Mouse (Mus musculus) v-Abl transformed pro-B cells (cell line): ENCODE measurements around the gene Srek1ip1.

Source experiments
- in situ Hi-C, 2 experiments: fragments of 400-800 bp; cut with MboI; formaldehyde crosslinking; loops; one replicate each; pipeline ENCODE4 v1.15.1; 2025; ENCODE audit not compliant: unreplicated experiment in 2 of 2

Srek1ip1 gene

DNA sequence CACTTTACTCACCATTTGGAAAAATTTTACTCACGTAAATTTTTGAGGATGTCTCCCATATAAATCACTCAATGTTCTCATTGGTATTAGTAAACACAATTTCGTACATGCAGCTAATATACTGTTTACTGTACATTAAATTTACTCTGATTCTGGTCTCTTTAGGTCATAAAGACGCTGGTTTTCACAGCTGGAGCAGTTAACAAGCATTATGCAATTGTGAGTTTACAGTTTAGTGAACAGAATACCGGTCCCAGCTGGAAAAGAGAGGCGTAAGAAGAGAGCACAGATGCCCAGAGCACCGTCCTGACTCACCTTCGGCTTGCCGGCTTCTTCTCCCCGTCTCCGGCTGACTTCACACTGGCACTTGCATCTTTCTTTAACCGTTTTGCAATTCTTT is at the start of gene Srek1ip1:
TSS of gene Srek1ip1 (plus strand) at position 301 of the 400 bp plus-strand sequence.
- in situ Hi-C loops = loop anchor here in 1 of 2 experiments (25.0 kb wide), 1 partner anchor 655 kb away; no protein-coding TSS in a partner anchor

DNA sequence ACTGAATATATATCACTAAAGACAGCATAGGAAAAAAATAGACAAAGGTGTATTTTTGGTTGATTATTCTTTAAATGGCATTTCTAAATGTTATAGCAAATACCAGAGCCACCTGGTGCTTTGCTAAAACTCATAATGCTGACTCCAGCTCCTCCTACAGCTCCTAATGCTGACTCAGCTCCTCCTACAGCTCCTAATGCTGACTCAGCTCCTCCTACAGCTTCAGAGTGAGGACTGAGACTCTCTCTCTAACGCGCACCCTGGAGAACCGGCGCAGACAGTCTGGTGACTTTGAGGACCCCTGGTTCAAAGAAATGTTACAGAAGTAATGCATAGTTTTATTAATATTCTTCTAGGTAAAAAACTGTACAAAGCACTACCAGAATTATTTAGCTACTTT is 49.4 kb upstream of the Srek1ip1 start:
- in situ Hi-C loops = no loop called here

DNA sequence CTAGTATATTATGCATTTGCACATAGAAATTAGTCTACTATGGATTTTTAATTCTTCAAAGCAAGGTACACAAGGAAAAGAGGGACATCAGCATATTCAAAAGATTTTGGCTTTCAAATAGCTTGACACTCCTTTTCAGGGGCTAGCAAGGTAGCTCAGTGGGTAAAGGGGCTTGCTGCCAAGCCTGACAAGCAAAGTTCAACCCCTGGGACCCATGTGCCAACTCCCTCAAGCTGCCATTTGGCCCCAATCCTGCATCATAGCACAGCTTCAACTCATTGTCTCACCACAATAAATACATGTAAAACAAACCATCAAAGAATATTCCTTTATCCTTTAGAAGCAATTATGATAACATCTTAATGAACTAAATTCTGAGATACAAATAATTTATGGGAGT is 45.3 kb upstream of the Srek1ip1 start:
- in situ Hi-C loops = no loop called here

DNA sequence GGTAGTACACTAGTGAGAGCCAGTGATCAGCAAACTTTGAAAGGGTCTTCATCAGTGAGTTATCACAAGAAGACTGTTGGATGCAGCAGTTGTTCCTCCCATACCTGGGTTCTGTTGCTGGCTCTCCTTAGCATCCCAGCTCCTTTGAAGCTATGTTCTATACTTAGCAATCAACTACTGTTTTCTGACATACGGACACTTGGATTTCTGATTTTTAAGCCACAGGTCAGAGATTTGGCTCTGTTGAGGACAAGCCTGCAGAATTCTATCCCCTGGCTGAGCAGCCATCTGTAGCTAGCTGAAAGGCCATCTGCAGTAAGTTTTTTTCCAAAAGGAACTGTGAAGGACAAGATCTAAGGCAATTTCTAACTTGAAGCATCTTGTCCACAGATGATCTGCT is 32.9 kb upstream of the Srek1ip1 start:
- in situ Hi-C loops = no loop called here

DNA sequence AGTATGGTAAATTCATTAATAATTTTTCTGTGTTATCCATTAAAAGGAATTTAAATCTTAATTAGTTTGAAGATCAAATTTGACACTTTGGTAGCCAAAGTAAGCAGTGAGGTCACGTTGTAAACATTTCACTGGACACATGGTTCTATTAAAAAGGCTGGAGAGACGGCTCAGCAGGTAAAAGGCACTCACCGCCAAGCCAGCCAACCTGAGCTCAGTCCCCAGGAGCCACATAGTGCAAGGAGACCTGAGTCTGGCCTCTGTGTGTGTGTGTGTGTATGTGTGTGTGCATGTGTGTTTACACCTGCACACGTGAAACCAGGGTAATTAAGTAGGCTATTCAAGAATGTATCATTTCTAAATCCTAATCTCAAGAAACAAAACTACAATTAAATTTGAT is 29.9 kb upstream of the Srek1ip1 start:
- in situ Hi-C loops = no loop called here

DNA sequence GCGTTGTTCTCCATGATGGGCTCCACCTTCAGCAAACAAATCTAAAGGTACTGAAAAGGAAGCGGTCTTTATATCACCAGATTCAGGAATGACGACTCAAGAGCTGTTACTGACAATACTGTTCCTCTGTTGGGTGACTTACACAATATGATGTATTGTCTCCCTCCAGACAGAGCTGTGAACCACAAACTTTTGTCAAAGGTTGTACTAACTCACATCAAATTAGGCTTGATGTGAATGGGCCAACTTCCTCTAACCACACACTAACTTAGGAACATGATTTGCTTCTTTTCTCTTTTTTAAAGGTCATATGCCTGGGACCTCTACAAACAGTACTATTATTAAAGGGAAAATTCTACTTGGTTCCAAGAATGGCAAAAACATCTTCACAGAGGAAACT is 29.1 kb upstream of the Srek1ip1 start:
- in situ Hi-C loops = no loop called here

DNA sequence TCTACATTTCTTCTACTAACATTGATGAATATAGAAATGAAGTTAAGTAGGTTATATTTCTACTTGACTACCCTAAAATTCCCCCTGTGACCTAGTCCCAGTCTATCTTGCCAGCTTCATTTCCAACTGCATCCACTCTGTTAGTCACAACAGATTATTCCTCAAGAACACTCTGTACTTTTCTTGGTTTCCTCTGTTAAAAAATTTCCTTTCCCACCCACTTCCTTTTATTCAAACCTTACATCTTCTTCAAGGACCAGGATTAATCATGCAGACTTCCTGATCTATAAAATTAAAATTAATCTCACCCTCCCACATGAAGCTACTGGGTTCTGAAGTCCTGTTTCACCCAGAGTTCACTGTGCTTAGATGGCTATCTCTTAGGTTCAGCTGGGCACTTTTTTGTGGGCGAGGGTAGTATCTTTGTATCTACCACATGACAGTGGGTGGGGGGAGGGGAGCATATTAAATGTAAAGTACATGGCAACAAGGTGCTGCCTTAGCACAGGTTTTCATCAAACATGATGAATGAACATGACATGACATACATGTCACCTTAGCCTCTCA is 13.1 kb upstream of the Srek1ip1 start:
- in situ Hi-C loops = loop anchor here in 1 of 2 experiments (25.0 kb wide), 1 partner anchor 642 kb away; no protein-coding TSS in a partner anchor

DNA sequence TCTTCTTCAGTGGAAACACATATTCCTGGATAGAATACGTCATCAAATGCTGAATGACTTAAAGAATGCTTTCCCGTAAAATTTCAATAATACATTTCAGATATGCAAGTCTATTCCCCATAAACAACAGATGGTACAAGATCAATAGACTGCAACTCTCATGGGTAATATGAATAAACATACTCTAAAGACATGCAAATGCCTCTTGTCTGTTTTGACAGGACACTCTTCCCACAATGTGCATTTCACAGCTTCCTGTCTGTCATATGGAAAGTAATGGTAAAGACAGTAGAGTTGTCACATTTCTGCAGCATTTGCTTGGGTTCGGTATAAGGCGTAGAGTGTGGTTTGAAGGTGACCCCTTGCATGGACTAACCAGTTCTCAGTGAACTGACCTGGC is 5.0 kb upstream of the Srek1ip1 start:
- in situ Hi-C loops = loop anchor here (5.0 to 25.0 kb wide), 4 partner anchors 102 to 650 kb away; partner anchors contain the start of gene Adamts6 (in 1 of the 2)

DNA sequence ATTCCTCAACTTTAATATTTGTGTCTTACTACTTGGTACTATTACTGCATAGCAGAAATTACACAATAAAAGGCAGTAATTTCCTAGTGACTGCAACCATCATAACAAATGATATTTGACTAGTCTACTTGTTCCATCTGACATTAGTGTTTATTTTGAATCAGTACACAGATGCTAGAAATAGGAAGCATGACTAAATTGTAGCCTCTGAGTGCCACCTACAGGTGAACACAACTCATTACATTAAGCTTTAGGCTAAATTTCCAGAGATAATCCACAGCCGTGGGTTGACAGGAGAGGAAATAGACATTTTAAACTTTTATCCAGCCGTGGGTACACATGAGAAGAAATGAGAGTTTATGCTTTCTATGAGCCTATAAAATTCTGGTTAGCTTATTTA is 2.6 kb upstream of the Srek1ip1 start:
- in situ Hi-C loops = loop anchor here (5.0 to 25.0 kb wide), 4 partner anchors 105 to 652 kb away; partner anchors contain the start of gene Adamts6 (in 1 of the 2)

DNA sequence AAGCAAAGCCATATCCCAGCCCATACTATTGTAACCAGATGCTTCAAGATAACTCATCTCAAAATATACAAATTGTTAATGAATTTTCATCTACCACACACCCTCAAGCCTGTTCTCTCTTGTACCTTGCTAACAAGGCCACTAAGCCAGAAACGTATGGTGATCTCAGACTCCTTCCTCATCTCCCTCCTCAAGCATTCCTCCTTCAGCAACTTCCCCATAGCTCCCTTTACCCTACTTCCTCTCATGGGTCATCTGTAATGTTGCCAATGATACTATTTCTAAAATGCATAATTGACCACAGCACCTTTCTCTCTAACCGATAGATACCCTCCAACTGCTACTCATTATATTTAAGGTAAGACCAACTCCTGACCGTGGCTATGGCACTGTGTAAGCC is 2.1 kb downstream of the Srek1ip1 start:
- in situ Hi-C loops = loop anchor here in 1 of 2 experiments (25.0 kb wide), 1 partner anchor 657 kb away; no protein-coding TSS in a partner anchor

DNA sequence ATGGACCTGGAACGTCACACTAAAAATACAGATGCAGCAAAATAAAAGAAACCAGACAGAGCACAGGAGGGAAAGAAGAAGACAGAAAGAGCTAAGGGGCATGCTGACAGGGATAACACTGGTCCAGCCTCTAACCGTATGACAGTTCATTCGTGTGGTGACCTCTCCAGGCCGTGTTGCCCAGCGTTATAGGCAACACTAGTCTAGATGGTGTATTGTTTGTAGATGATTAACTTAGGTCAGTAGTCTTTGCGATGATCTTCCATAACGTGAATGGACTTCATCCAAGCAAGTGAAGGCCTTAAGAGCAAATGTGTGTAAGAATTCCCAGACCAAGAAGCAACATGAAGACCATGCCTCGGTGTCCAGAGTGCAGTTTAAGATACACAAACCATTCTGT is 6.8 kb downstream of the Srek1ip1 start:
- in situ Hi-C loops = loop anchor here in 1 of 2 experiments (25.0 kb wide), 1 partner anchor 662 kb away; no protein-coding TSS in a partner anchor

DNA sequence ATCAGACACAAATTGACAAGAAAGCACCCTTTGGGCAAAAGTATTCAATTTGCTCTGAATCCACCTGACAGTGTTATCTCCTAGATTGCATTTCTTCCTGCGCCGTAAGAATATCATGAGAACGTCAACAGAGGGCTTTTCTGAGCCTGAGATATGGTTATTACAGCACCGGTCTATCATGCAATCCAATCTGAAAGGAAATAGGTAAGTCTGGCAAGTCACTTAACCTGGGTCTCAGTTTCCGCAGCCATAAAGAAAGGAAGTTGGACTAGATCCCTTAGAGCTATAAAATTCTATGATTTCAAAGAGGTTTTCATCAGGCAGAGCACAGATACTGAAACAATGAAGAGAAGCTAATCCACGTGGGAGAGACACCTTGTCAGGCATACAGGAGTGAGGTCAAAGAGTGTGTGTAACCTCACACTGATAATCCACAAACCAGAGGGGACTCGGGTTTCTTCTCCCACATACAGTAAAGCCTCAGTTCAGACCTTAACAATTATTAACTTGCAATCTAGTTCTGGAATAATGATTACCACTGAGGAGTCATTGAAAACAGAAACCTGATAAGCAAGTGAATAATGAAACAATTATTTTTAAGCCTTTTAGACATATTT is 7.4 kb downstream of the Srek1ip1 start:
- in situ Hi-C loops = loop anchor here (25.0 kb wide), 2 partner anchors 662 to 1913 kb away; no protein-coding TSS in a partner anchor

DNA sequence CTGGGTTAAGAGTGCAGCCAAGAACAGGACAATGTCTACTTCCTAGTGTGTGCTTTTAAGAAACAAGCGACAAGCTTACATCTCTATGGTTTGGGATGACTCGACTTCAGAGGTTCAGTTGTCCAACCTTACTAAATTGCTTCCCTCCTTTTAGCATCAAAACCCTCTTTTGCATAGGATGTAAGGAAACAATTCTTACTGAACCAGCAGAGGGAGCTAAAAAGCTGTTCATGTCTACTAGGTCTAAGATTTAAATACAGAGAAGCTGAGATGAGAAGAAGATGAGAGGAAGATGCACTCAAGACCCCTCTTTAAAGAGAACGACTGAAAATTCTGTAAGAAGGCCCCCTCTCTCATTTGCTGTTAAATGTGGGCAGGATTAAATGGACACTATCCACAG is 13.4 kb downstream of the Srek1ip1 start:
- in situ Hi-C loops = loop anchor here (5.0 to 25.0 kb wide), 2 partner anchors 132 to 1907 kb away; no protein-coding TSS in a partner anchor

DNA sequence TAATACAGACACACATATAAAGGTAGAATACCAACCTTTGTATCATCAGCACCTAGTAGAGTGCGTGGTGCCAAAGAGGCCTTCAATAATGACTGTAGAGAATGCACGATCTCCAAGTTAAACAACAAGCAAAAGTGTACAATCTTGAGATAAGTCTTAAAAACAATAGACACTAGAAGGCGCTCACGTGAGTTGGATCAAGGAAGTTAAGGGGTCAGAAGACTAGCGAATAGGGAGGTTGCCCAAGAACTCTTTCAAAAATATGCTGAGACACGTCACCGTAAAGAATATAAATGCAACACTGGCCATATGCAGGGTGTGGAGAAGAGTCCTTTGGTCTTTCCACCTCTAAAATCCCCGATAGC is 24.0 kb downstream of the Srek1ip1 start:
- in situ Hi-C loops = loop anchor here in 1 of 2 experiments (10.0 to 25.0 kb wide), 2 partner anchors 559 to 1896 kb away; no protein-coding TSS in a partner anchor

DNA sequence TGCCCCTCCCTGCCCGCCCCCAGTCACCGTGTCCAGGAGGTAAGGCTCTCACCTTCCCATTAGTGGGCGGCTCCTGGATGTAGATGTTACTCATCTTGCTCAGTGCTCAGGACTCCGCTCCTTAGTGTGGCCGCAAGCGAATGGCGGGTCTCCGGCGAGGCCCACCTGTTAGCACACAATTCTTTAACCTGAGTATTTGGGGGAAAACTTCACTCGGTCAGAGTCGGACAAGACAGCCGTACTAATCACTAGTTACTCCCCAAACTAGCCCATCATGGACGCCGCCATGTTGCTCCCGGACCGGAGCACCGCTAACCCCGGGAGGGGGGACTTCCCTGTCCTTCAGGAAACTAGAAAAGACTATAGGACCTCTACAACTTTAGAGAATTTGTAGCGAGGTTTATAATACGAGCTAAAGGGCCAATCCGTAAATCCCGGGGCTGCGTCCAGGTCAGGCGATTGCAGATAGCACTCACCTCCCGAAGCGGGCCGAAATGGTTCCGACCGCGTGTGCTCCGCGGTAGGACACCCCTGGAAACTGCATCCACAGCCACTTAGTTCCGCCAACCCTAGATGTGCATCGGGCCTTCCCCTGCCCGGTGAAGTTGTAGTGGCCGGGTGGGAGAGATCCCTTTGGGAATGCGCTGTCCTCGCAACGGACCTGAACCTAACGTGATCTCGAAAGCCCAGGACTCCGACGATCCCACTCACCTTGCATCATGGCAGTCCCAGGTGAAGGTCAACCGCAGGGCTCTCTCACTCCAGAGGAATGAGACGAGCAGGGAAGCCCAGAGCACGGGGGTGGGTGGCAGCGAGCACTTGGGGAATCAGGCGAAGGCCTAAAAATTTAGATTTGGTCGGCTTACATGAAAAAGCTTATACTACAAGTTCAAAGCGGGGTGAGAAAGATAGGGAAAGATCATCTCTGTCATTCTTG is 24.6 kb downstream of the Srek1ip1 start, which contains the start of gene Cwc27:
TSS of gene Cwc27 (minus strand) at position 508 of the 937 bp plus-strand sequence.
- in situ Hi-C loops = loop anchor here in 1 of 2 experiments (10.0 to 25.0 kb wide), 2 partner anchors 558 to 1895 kb away; no protein-coding TSS in a partner anchor

DNA sequence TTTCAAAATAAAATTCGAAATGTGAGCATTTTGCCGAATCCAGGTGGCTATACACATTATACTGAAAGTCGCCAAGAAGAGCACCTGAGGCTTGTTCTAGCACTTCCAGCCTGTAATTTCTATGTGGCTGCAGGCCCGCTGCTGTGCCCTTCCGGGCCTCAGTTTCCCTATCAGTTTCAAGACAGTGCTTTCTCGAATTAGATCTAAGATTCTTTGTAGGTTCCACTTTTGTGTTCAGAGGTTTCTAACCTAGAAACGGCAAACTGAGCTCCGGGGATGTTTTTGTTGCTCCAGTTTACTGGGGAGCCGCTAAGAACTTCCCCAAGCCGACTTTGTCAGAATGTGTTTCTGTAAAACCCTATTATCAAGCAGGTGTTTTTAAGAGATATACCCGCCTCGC is 25.4 kb downstream of the Srek1ip1 start:
- in situ Hi-C loops = loop anchor here in 1 of 2 experiments (10.0 to 25.0 kb wide), 2 partner anchors 557 to 1895 kb away; no protein-coding TSS in a partner anchor

DNA sequence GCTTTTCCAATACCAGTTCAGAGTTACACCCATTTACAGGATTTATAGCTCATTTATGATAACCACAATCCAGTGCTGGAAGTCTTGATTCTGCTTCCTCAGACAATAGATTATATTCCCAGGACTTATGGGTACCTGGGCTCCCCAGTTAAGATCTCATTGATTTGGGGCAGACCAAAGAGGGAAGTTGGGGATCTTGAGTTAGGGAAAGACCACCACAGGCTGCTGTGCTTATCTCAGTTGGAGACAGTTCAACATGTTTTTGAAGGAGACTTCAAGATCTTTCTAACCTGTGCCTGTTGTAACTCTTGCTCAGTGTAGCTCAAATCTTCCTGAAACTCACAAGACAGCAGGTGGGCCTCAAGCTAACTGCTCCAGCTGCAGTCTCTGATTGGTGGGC is 28.9 kb downstream of the Srek1ip1 start:
- in situ Hi-C loops = loop anchor here in 1 of 2 experiments (25.0 kb wide), 1 partner anchor 1891 kb away; no protein-coding TSS in a partner anchor

DNA sequence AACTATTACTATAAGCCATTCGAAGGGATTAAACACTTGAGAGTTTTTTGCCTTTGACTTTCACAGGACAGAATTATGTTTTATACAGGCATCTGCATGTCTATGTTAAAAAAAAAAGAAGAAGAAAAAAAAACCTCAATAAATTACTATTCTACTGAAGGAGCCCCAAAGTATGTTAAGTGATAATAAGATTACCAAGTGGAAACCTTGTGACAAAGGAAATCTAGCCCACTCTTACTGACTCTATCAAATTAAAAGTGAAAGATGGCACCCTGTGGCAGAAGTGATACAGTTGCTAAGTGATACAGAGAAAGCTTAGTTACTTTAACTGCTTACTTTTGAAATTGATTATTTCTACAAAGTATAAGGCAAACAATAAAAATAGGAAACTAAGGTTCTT is 29.6 kb downstream of the Srek1ip1 start:
- in situ Hi-C loops = loop anchor here in 1 of 2 experiments (25.0 kb wide), 1 partner anchor 1890 kb away; no protein-coding TSS in a partner anchor

DNA sequence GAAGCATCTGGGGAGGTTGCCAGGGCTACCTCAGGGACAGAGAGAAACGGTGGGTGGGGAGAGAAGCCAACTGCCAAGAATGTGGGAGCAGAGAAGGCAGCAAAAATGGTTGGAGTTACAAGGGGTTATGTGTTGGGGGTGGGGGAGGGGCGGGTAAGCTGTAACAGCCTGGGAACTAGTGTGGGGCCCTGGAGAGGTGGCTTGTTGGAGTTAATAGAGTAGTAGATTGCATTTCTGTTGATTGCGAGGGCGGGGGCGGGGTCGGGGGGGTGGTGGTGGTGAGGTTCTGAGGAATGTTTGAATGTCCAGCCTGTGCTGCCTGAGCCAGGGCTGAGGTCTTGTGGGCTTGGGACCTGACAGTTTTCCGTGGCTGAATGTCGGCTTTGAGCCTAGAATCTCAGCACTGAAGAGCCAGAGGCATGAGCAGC is 30.1 kb downstream of the Srek1ip1 start:
- in situ Hi-C loops = loop anchor here in 1 of 2 experiments (25.0 kb wide), 1 partner anchor 1890 kb away; no protein-coding TSS in a partner anchor

DNA sequence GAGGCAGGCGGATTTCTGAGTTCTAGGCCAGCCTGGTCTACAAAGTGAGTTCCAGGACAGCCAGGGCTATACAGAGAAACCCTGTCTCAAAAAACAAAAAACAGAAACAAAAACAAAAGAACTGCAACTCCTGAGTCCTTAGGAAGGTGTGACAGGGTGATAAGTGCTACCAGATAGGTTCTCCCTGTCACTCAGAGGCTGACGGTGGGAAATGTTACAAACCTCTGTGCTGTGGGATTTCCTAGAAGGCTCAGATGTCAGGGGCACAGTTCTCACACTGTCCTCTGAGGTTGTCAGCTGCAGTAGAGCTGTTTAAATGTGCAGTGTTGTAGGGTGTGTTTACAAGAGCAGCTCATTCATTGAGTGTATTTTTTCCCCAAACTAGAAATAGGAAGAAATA is 33.2 kb downstream of the Srek1ip1 start:
- in situ Hi-C loops = no loop called here
